Mouse (Mus musculus): ENCODE data around the gene Dkk2.

DNA sequence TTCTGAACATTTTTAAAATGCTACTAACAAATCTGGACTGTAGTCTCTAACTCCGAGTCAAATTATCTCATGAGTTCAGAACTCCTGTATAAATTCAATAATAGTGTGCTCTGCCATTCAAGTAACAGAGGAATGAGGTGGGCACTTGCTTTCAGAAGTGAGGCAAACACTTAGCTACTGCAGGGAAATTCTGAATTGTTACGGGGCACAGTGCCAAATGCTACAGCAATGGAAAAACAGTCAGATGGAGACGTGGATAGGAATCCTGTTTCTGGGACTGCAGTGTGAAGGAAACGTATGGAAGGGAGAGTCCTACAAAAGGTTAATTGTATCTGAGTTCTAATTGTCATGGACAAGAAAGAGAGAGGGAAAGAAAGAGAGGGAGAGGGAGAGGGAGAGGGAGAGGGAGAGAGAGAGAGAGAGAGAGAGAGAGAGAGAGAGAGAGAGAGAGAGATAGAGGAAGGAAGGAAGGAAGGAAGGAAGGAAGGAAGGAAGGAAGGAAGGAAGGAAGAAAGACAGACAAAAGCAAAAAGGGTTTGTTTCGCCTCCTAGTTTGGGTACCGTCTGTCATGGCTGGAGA lies 64.4 kb downstream of the Dkk2 start:
- TF ChIP-seq GATA1 (IDR thresholded peaks at IDR 0.05; ENCODE audit: borderline replicate concordance, low read length) (no peak), FLI1 (IDR thresholded peaks at IDR 0.05; ENCODE audit: low read length) (no peak)

All from megakaryocyte, embryonic 14.5 days (primary cell).